Mouse (Mus musculus) lung, postnatal 0 days (tissue): ENCODE data around the gene Pds5b.

Source experiments
- CTCF ChIP-seq: IDR thresholded peaks from 2 replicates; pipeline ENCODE4 v1.5.1; 2016; ENCODE audit warnings: antibody characterized with exemption, mild to moderate bottlenecking
- EP300 ChIP-seq: IDR thresholded peaks from 2 replicates; pipeline ENCODE4 v1.6.1; 2016; ENCODE audit warnings: antibody characterized with exemption, mild to moderate bottlenecking, control low read depth

GRCm38 (mm10) chr5:150641440-150641839, 32.1 kb upstream of the Pds5b start:
- TF ChIP-seq EP300 (no peak), CTCF (no peak)
